Mouse (Mus musculus): ENCODE results near the gene Clp1.

Clp1 gene

GRCm38 (mm10) chr2:84714422-84714810 is 12.7 kb downstream of the Clp1 start:
- no peak for DNase-seq (ENCODE audit: low spot score)

DNA sequence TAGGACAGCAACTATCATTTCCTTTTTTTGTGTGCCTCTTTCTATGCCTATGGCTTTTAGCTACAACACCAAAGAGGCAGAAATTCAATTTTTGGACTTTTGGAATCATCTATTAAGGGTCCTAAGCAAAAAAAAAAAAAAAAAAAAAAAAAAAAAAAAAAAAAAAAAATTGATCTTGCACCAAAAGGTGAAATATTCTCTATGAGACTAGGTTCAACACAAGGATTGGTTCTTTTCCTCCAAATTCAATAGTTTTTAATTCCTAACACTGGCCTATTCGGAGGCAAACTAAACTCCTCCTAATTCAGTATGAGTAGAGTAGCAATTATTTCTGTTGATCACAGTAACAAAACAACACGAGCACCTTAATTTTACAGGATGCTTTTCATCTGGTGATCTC is 15.3 kb downstream of the Clp1 start:
- DNase-seq (ENCODE audit: low spot score): no peak

DNA sequence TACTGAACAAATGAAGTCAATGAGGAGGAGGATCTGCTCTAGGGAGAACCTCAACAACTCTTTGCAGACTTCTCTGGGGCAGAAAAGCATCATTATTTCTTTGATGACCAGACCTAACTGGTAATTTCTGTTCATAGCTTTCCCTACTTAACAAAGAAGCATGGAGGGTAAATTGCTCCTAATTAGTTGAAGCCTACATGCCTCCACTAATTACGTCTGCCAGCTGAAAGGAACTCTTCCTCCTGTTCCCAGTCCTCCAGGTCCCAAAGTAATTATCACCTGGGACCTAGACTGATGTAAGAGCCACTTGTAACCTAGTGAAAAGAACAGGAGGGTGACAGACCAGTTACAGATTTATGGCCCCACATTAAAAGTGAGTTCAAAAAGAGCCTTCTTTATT is 19.6 kb downstream of the Clp1 start:
- DNase-seq (ENCODE audit: low spot score): no peak

GRCm38 (mm10) chr2:84705295-84705694 is 21.9 kb downstream of the Clp1 start:
- no peak for DNase-seq (ENCODE audit: low spot score)

DNA sequence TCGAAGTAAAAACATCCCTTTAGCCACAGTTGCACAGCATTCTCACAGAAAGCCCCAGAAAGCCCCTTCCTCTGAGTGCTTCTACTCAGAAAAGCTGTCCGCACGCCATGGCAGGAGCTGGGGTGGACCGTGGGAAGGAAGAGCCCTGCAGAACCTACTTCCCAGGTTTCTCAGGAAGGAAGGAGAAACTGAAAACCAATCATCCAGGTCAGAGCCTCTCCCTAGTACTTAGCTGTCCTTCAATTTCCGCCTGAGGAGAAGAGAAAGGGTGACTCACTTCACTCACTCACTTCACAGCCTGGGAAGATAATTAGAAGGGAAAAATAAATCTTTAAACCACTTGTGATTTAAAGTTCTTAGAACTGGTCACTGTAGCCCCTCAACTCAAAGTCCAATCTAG is 22.8 kb downstream of the Clp1 start:
- no peak for DNase-seq (ENCODE audit: low spot score)

DNA sequence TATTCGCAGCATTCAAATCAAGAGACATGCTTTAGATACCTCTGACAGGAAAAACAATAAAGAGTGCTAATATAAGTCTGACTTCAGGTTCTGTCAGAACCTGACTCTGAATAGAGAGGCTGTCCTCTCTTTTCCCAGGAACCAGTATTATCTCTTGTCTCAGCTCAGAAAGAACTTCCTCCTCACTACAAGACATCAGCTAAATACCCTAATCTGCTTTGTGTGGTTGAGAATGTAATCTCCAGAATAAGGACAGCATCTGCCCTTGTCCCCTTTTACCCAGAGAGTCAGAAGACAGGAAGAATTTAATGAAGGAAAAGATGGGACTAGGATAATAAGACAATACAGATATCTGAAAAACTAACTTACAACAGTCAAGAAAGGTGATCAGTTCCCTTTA is 23.7 kb downstream of the Clp1 start:
- DNase-seq (ENCODE audit: low spot score): no peak

- DNase-seq (ENCODE audit: low spot score): no peak
Measured at GRCm38 (mm10) chr2:84695007-84695695, 32.0 kb downstream of the Clp1 start.

DNA sequence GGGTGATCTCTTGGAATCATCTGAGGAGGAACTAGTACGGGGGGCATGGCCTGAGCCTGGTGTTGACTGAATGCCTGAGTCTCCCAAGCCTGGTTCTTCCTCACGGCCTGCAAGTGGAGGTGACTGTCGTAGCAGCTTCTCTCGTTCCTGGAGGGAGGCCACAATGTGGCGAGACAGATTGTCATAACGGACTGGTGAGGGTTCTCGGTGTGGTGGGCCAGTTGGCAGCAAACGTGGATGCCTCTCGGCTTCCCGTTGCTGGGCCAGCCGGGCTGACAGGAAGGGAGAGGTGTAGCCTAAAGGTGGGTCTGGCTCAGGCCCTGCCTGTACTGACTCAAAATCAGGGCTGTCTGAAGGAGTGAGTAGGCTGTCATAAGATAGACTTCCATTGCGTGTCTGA is 37.1 kb downstream of the Clp1 start:
- DNase-seq (ENCODE audit: low spot score): no peak

DNA sequence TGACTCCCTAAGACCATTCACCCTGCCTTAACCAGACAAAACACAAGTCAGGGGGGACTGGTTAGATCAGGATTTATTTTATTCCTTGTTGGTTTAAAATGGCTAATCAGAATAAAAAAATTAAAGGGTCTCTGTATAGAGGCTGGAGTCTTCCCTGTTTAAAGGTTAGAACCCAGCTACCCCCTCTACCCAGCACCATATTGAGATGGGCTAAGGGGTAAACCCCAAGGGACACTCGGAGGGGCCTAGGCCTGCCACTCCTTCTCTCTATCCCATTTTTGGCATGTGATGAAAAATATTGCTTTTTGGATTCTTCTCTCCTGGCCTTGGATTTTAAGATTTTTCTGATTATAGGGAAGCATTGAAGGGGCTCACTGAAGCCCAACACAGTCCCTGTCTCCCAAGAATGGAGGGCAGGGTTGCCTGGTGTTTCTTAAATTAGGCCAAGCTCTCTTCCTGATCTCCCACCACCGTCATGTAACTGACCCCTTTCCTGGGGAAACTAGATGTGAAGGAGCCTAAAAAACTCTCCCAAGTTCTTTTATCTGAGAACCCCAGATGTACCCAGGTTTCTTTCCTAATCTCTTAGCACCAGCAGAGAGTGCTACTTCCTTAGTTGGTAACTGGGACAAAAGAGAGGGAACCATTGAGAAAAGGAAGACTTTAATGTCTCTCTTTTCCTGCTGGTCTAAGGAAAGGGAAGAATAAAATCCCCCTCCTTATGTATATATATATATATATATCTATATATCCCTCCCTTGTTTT is 38.9 kb downstream of the Clp1 start:
- DNase-seq (ENCODE audit: low spot score): no peak

- no peak for DNase-seq (ENCODE audit: low spot score)
Measured at GRCm38 (mm10) chr2:84682605-84683183, 44.5 kb downstream of the Clp1 start.

- DNase-seq (ENCODE audit: low spot score): no peak
Measured at GRCm38 (mm10) chr2:84679016-84679415, 48.1 kb downstream of the Clp1 start, which contains the start of gene Tmx2. Gene Tmx2 (minus strand): TSS chr2:84679140.

DNA sequence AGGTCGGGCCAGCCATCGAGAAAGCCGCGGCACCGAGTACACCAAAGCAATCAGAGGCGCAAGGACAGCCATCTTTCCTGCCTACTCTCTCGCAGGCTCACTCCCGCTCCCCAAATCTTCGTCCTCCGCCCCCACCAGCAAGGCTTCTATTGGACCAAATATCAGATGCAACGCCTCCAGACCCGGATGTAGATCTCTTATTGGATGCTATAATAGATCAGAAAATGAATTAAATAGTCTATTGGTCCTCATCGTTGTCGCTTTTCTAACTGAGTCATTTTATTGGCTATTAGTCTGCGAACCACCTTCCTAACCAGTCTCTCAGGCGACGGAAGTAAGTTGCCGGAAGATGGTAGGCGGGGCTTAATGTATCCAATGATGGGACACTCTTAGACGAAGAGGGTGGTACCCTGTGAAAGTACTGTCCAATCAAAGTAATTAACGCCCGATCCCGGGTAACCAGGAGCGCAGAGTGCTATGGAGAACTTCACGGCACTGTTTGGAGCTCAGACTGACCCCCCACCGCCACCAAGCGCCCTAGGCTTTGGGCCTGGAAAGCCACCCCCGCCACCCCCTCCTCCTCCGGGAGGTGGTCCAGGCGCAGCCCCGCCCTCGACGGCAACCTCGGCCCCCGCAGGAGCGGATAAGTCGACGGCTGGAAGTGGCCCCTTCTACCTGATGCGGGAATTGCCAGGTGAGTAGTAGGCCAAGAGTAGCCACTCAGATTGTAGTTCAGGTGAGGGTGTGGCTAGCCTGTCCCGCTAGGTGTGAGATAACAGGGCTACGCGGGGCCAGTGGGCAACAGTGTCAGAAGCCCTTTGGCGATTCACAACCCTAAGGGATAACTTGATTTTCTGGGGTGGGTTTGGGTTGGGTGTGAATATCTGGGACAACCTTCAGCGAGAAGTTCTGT is 48.9 kb downstream of the Clp1 start, which contains the start of the genes Gm28635 and Med19:
Gene Gm28635, minus strand, starts transcription at position 74 of the 913 bp plus-strand sequence.
Gene Med19, plus strand, starts transcription at position 435 of the 913 bp plus-strand sequence.
- DNase-seq (ENCODE audit: low spot score): peak; percentile 99

DNA sequence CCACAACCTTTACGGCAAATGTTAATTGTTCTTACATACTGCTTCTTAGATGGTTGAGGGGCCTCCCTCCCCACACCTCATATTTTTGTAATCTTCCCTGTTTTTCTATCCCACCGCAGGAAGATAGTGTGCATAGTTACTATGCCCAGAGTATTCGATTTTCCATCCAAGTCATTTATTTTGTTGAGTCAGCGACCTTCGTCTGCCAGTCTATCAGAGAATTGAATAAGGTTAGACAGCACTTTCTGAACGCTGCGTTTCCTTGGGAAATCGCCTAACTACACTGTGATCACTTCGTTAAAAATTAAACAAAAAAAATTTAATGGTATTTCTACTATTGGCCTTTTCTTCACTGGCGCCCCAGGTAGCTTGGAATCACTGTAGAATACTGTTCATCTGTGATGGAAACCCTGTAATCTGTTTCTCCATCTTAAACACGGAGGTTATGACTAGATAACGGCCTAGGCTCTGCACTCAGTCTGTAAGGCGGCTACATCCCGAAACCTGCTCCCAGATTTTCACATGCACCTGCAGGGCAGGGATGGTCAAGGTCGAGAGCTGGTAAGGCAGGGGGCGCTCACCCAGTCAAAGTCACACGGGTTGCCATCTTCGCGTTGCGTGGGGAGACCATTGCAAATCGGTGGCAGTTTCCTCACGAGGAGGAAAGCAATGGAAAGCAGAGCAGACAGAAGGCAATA is 49.7 kb downstream of the Clp1 start:
- DNase-seq (ENCODE audit: low spot score): peak; percentile 73
